Mouse (Mus musculus) myocyte (in vitro differentiated cells): ENCODE results near the gene Ncl.

Source experiments
- E2F4 ChIP-seq: IDR thresholded peaks from one replicate; pipeline ENCODE4 v1.6.1; 2011; ENCODE audit warnings: mild to moderate bottlenecking, control low read depth, moderate library complexity; ENCODE audit not compliant: insufficient read depth
- POLR2A ChIP-seq: IDR thresholded peaks from one replicate; pipeline ENCODE4 v1.6.1; 2011; ENCODE audit warnings: low read depth, mild to moderate bottlenecking, control low read depth, moderate library complexity; ENCODE audit not compliant: insufficient read length

- TF ChIP-seq POLR2A, result no peak
- no peak for TF ChIP-seq E2F4
Observed at GRCm38 (mm10) chr1:86371997-86372396, 12.8 kb upstream of the Ncl start.
